Mouse (Mus musculus) myocyte (in vitro differentiated cells): Measurements from ENCODE around the gene Eddm3b. TPM values are rescaled to one million over a fixed set of nuclear protein-coding genes. Genes with fewer than 3 reads are reported as not detected.
A peak's percentile ranks its signal among the peaks of the same experiment; 100 is the strongest.

Source experiments
- H3K27me3 ChIP-seq: one replicate; pipeline ENCODE4 v1.6.1; 2011; ENCODE audit not compliant: control insufficient read depth, insufficient read depth, insufficient read length
- H3K36me3 ChIP-seq: one replicate; pipeline ENCODE4 v1.6.1; 2011; ENCODE audit not compliant: control insufficient read depth, insufficient read depth
- H3K4me2 ChIP-seq: one replicate; pipeline ENCODE4 v1.6.1; 2011; ENCODE audit warnings: low read depth, control low read depth
- H3K4me3 ChIP-seq: one replicate; pipeline ENCODE4 v1.5.1; 2011; ENCODE audit warnings: mild to moderate bottlenecking, control low read depth, moderate library complexity
- H3K79me2 ChIP-seq: one replicate; pipeline ENCODE4 v1.6.1; 2011; ENCODE audit not compliant: control insufficient read depth, insufficient read depth
- H3ac ChIP-seq: one replicate; pipeline ENCODE4 v1.6.1; 2011; ENCODE audit not compliant: control insufficient read depth, insufficient read length
- CEBPB ChIP-seq: IDR thresholded peaks from 2 replicates; pipeline ENCODE4 v1.6.1; 2011; ENCODE audit warnings: mild to moderate bottlenecking, moderate library complexity; ENCODE audit not compliant: poor library complexity, insufficient read depth, severe bottlenecking
- E2F4 ChIP-seq: IDR thresholded peaks from one replicate; pipeline ENCODE4 v1.6.1; 2011; ENCODE audit warnings: mild to moderate bottlenecking, control low read depth, moderate library complexity; ENCODE audit not compliant: insufficient read depth
- MAX ChIP-seq: IDR thresholded peaks from one replicate; pipeline ENCODE4 v1.6.1; 2011; ENCODE audit warnings: low read depth, mild to moderate bottlenecking, control low read depth
- MYOD1 ChIP-seq, 3 experiments: IDR thresholded peaks; one replicate each; pipeline ENCODE4 v1.6.1; 2011; ENCODE audit warnings: control low read depth in 2 of 3, low read depth in 2 of 3, mild to moderate bottlenecking in 2 of 3, moderate library complexity in 1 of 3; ENCODE audit not compliant: insufficient read length in 2 of 3, control insufficient read depth in 1 of 3
- MYOG ChIP-seq, 3 experiments: IDR thresholded peaks; one replicate each; pipeline ENCODE4 v1.6.1; 2011; ENCODE audit warnings: control low read depth in 2 of 3, low read depth in 2 of 3, mild to moderate bottlenecking in 2 of 3; ENCODE audit not compliant: insufficient read length in 2 of 3, control insufficient read depth in 1 of 3, insufficient read depth in 1 of 3
- POLR2A ChIP-seq: IDR thresholded peaks from one replicate; pipeline ENCODE4 v1.6.1; 2011; ENCODE audit warnings: low read depth, mild to moderate bottlenecking, control low read depth, moderate library complexity; ENCODE audit not compliant: insufficient read length
- POLR2AphosphoS2 ChIP-seq: IDR thresholded peaks from one replicate; pipeline ENCODE4 v1.6.1; 2011; ENCODE audit warnings: low read depth, control low read depth; ENCODE audit not compliant: insufficient read length
- REST ChIP-seq: IDR thresholded peaks from one replicate; pipeline ENCODE4 v1.6.1; 2011; ENCODE audit warnings: mild to moderate bottlenecking, control low read depth, moderate library complexity; ENCODE audit not compliant: insufficient read depth, insufficient read length
- SRF ChIP-seq: IDR thresholded peaks from one replicate; pipeline ENCODE4 v1.6.1; 2011; ENCODE audit warnings: low read depth; ENCODE audit not compliant: control insufficient read depth, insufficient read length
- TCF12 ChIP-seq: IDR thresholded peaks from one replicate; pipeline ENCODE4 v1.6.1; 2011; ENCODE audit warnings: mild to moderate bottlenecking, control low read depth; ENCODE audit not compliant: poor library complexity, insufficient read depth, severe bottlenecking
- TCF3 ChIP-seq: IDR thresholded peaks from one replicate; pipeline ENCODE4 v1.6.1; 2011; ENCODE audit warnings: low read depth, control low read depth; ENCODE audit not compliant: insufficient read length
- USF1 ChIP-seq: IDR thresholded peaks from one replicate; pipeline ENCODE4 v1.6.1; 2011; ENCODE audit warnings: low read depth, mild to moderate bottlenecking, control low read depth, moderate library complexity
- polyA plus RNA-seq: library from polyadenylated mRNA; unstranded; fragments of >200 nt; fragmentation: generic; extraction: Trizol; gene quantifications from one replicate; pipeline ENCODE4 v1.2.1, GENCODE M21; 2012; ENCODE audit warnings: missing spikeins

Gene Eddm3b
- polyA plus RNA-seq, 1 experiment: 0.05 TPM

- Histone ChIP-seq H3K4me3 (no peak overlapping the region), H3K4me2 (peak overlapping the region; percentile 3), H3K36me3 (no peaks in the 10 kb centered on the region), H3ac (no peak overlapping the region), H3K79me2 (no peaks in the 10 kb centered on the region), H3K27me3 (no peaks in the 10 kb centered on the region)
- TF ChIP-seq POLR2AphosphoS2 (no peak), CEBPB (peak; percentile 75), SRF (no peak)
Observed at GRCm38 (mm10) chr14:51140342-51140741, 26.1 kb downstream of the Eddm3b start.

GRCm38 (mm10) chr14:51142119-51142518 is 27.9 kb downstream of the Eddm3b start:
- Histone ChIP-seq H3ac (no peak overlapping the region), H3K27me3 (no peaks in the 10 kb centered on the region), H3K36me3 (no peaks in the 10 kb centered on the region), H3K79me2 (no peaks in the 10 kb centered on the region), H3K4me2 (no peak overlapping the region), H3K4me3 (no peak overlapping the region)
- TF ChIP-seq MAX (no peak), E2F4 (no peak)

GRCm38 (mm10) chr14:51142568-51142967 is 28.3 kb downstream of the Eddm3b start:
- Histone ChIP-seq H3K4me3 (no peak overlapping the region), H3K4me2 (no peak overlapping the region), H3K27me3 (no peaks in the 10 kb centered on the region), H3K36me3 (no peaks in the 10 kb centered on the region), H3ac (no peak overlapping the region), H3K79me2 (no peaks in the 10 kb centered on the region)
- TF ChIP-seq CEBPB (no peak), SRF (no peak), POLR2A (no peak), MYOD1 (IDR thresholded peaks at IDR 0.05; ENCODE audit: control insufficient read depth in 1 of 3, insufficient read length in 2 of 3, low read depth in 2 of 3) (no peak)

GRCm38 (mm10) chr14:51143287-51143686 is 29.1 kb downstream of the Eddm3b start:
- H3K4me2 ChIP-seq: no peak overlapping the region
- H3ac ChIP-seq: no peak overlapping the region
- no peaks in the 10 kb centered on the region for H3K27me3 ChIP-seq
- TF ChIP-seq CEBPB (no peak), POLR2AphosphoS2 (no peak), MYOG (IDR thresholded peaks at IDR 0.05; ENCODE audit: control insufficient read depth in 1 of 3, insufficient read depth in 1 of 3, insufficient read length in 2 of 3, low read depth in 2 of 3) (peak in 1 of 3 experiments; percentile 55), USF1 (peak; percentile 42)
- no peak overlapping the region for H3K4me3 ChIP-seq
- no peaks in the 10 kb centered on the region for H3K79me2 ChIP-seq
- no peaks in the 10 kb centered on the region for H3K36me3 ChIP-seq

GRCm38 (mm10) chr14:51143937-51144336 is 29.7 kb downstream of the Eddm3b start:
- Histone ChIP-seq H3K79me2 (no peaks in the 10 kb centered on the region), H3K4me3 (no peak overlapping the region), H3K36me3 (no peaks in the 10 kb centered on the region), H3ac (no peak overlapping the region), H3K27me3 (no peaks in the 10 kb centered on the region), H3K4me2 (no peak overlapping the region)
- TF ChIP-seq USF1 (no peak), POLR2AphosphoS2 (no peak), MYOG (IDR thresholded peaks at IDR 0.05; ENCODE audit: control insufficient read depth in 1 of 3, insufficient read depth in 1 of 3, insufficient read length in 2 of 3, low read depth in 2 of 3) (no peak), E2F4 (no peak), REST (no peak), TCF12 (no peak), SRF (no peak), TCF3 (no peak), CEBPB (no peak), MAX (no peak), MYOD1 (IDR thresholded peaks at IDR 0.05; ENCODE audit: control insufficient read depth in 1 of 3, insufficient read length in 2 of 3, low read depth in 2 of 3) (no peak), POLR2A (no peak)

GRCm38 (mm10) chr14:51144451-51144850 is 30.2 kb downstream of the Eddm3b start:
- Histone ChIP-seq H3K4me2 (no peak overlapping the region), H3K36me3 (no peaks in the 10 kb centered on the region), H3ac (no peak overlapping the region), H3K27me3 (no peaks in the 10 kb centered on the region), H3K79me2 (no peaks in the 10 kb centered on the region), H3K4me3 (no peak overlapping the region)
- TF ChIP-seq MAX: no peak
